Mouse (Mus musculus): Measurements from ENCODE around the gene Cox4i2.

GRCm38 (mm10) chr2:152738341-152738740 is 15.6 kb upstream of the Cox4i2 start:
- TF ChIP-seq CTCF (IDR thresholded peaks at IDR 0.05; ENCODE audit: control insufficient read depth, insufficient read depth, insufficient replicate concordance, low read depth, low read length) (no peak), POLR2A (IDR thresholded peaks at IDR 0.05; ENCODE audit: control insufficient read depth, low read depth, low read length) (no peak)
